Mouse (Mus musculus) intestine, embryonic 14.5 days (tissue): Measurements from ENCODE around the gene Tsfm. TPM values are rescaled to one million over a fixed set of nuclear protein-coding genes. Genes with fewer than 3 reads are reported as not detected.

ENCODE experiments used
- ATAC-seq: fragments of 200-750 bp; cut with Nextera tagmentation; replicated peaks from 2 replicates; pipeline ENCODE4 v1.8.0; 2017; ENCODE audit warnings: low read depth, moderate number of reproducible peaks, moderate TSS enrichment, moderate library complexity; ENCODE audit not compliant: low FRiP score, low TSS enrichment
- DNase-seq: peaks from one replicate; pipeline ENCODE4 v3.0.0-alpha.2; 2018; ENCODE audit warnings: low spot score
- H3K27ac ChIP-seq: fragments of 300-500 bp; sonication (generic); 2 replicates; pipeline ENCODE4 v1.5.1; 2014; ENCODE audit warnings: low read depth, mild to moderate bottlenecking, control low read depth
- H3K27me3 ChIP-seq: fragments of 300-500 bp; sonication (generic); replicated peaks from 2 replicates; pipeline ENCODE4 v1.6.1; 2014; ENCODE audit warnings: low read length, control low read depth; ENCODE audit not compliant: control insufficient read depth, insufficient read depth
- H3K36me3 ChIP-seq: fragments of 300-500 bp; sonication (generic); 2 replicates; pipeline ENCODE4 v1.6.1; 2014; ENCODE audit warnings: low read length, control low read depth; ENCODE audit not compliant: control insufficient read depth, insufficient read depth
- H3K4me1 ChIP-seq: fragments of 300-500 bp; sonication (generic); replicated peaks from 2 replicates; pipeline ENCODE4 v1.6.1; 2014; ENCODE audit warnings: low read length, control low read depth, mixed read lengths; ENCODE audit not compliant: control insufficient read depth, insufficient read depth
- H3K4me2 ChIP-seq: fragments of 300-500 bp; sonication (generic); 2 replicates; pipeline ENCODE4 v1.6.1; 2014; ENCODE audit warnings: low read length
- H3K4me3 ChIP-seq: fragments of 300-500 bp; sonication (generic); 2 replicates; pipeline ENCODE4 v1.5.1; 2014; ENCODE audit warnings: low read depth, low read length, control low read depth, mixed read lengths
- H3K9ac ChIP-seq: fragments of 300-500 bp; sonication (generic); 2 replicates; pipeline ENCODE4 v1.6.1; 2014; ENCODE audit warnings: mild to moderate bottlenecking, low read length
- H3K9me3 ChIP-seq: fragments of 300-500 bp; sonication (generic); 2 replicates; pipeline ENCODE4 v1.6.1; 2016; ENCODE audit warnings: low read length, control low read depth; ENCODE audit not compliant: control insufficient read depth
- WGBS: fragments of 180-500 bp; shearing (Covaris S2); extraction: QIAGEN DNeasy Blood & Tissue Kit; methylation state at CpG from one replicate; pipeline ENCODE4 v1.1.7; 2014; 5-methylcytosine and 5-hydroxymethylcytosine counted together
- polyA plus RNA-seq: library from polyadenylated mRNA; unstranded; fragments of >200 nt; fragmentation: Nextera tagmentation; extraction: Ambion mirVana; gene quantifications from 2 replicates; pipeline ENCODE4 v1.2.1, GENCODE M21; 2014

Gene Tsfm
- polyA plus RNA-seq, 1 experiment from 2014 or later, result 86.3 TPM

GRCm38 (mm10) chr10:127040569-127041214 lies 10.1 kb upstream of the Tsfm start:
- under 1% methylated on average over 20 of the region's 20 CpGs for WGBS
- H3K9me3 ChIP-seq, result no peaks in the 10 kb centered on the region
- no peak overlapping the region for H3K27ac ChIP-seq
- H3K4me2 ChIP-seq, result peak overlapping the region; percentile 99
- H3K36me3 ChIP-seq, result peaks cover 10% of the 10 kb centered on the region; the same call in 1 of the 2 replicates
- peak overlapping the region; percentile 65 for H3K4me3 ChIP-seq
- H3K27me3 ChIP-seq, result peaks cover 10% of the 10 kb centered on the region; the same call in 1 of the 2 replicates
- ATAC-seq, result 0 out of 2 replicates have a peak, but pooled peaks have one; percentile 7
- H3K4me1 ChIP-seq, result peaks cover 8% of the 10 kb centered on the region
- DNase-seq, result no peak
- peak overlapping the region; percentile 59 for H3K9ac ChIP-seq

GRCm38 (mm10) chr10:127037641-127038040 lies 7.0 kb upstream of the Tsfm start:
- ATAC-seq (no peak), DNase-seq (no peak)
- Histone ChIP-seq H3K4me1 (peaks cover 4% of the 10 kb centered on the region), H3K9me3 (no peaks in the 10 kb centered on the region), H3K9ac (no peak overlapping the region), H3K4me3 (no peak overlapping the region), H3K27ac (no peak overlapping the region), H3K27me3 (peaks cover 10% of the 10 kb centered on the region; the same call in 1 of the 2 replicates), H3K36me3 (no peaks in the 10 kb centered on the region), H3K4me2 (no peak overlapping the region)
- WGBS, result 75% methylated on average over 12 of the region's 12 CpGs

- H3K27me3 ChIP-seq, result peaks cover 10% of the 10 kb centered on the region; the same call in 1 of the 2 replicates
- H3K4me2 ChIP-seq, result no peak overlapping the region
- no peak overlapping the region for H3K27ac ChIP-seq
- no peaks in the 10 kb centered on the region for H3K4me1 ChIP-seq
- DNase-seq (no peak), ATAC-seq (no peak)
- H3K9ac ChIP-seq, result no peak overlapping the region
- no peak overlapping the region for H3K4me3 ChIP-seq
- no peaks in the 10 kb centered on the region for H3K9me3 ChIP-seq
- WGBS, result 81% methylated on average over 12 of the region's 12 CpGs
- no peaks in the 10 kb centered on the region for H3K36me3 ChIP-seq
Measured at GRCm38 (mm10) chr10:127036273-127036672, 5.6 kb upstream of the Tsfm start.

- no peak overlapping the region for H3K4me3 ChIP-seq
- H3K9ac ChIP-seq, result no peak overlapping the region
- H3K36me3 ChIP-seq, result peaks cover 11% of the 10 kb centered on the region
- H3K9me3 ChIP-seq, result no peaks in the 10 kb centered on the region
- ATAC-seq (no peak), DNase-seq (no peak)
- no peak overlapping the region for H3K4me2 ChIP-seq
- WGBS, result 84% methylated on average over 8 of the region's 8 CpGs
- H3K27ac ChIP-seq, result no peak overlapping the region
- no peaks in the 10 kb centered on the region for H3K27me3 ChIP-seq
- H3K4me1 ChIP-seq, result no peaks in the 10 kb centered on the region
Measured at GRCm38 (mm10) chr10:127033301-127033741, 2.7 kb upstream of the Tsfm start.

- ATAC-seq, result no peak
- 77% methylated on average over 16 of the region's 16 CpGs for WGBS
Measured at GRCm38 (mm10) chr10:127018422-127018821, 12.2 kb downstream of the Tsfm start.

GRCm38 (mm10) chr10:127017071-127017470 lies 13.6 kb downstream of the Tsfm start:
- DNase-seq, result no peak
- no peak overlapping the region for H3K27ac ChIP-seq
- H3K4me3 ChIP-seq, result no peak overlapping the region
- no peak overlapping the region for H3K4me2 ChIP-seq
- peaks cover 4% of the 10 kb centered on the region; the same call in 1 of the 2 replicates for H3K36me3 ChIP-seq
- H3K4me1 ChIP-seq, result no peaks in the 10 kb centered on the region
- H3K9me3 ChIP-seq, result no peaks in the 10 kb centered on the region
- no peak overlapping the region for H3K9ac ChIP-seq
- no peak for ATAC-seq
- 16% methylated on average over 2 of the region's 2 CpGs for WGBS
- no peaks in the 10 kb centered on the region for H3K27me3 ChIP-seq

More at GRCm38 (mm10) chr10:127018422-127018821, 12.2 kb downstream of the Tsfm start:
- no peaks in the 10 kb centered on the region for H3K27me3 ChIP-seq
- no peak overlapping the region for H3K4me3 ChIP-seq
- H3K4me1 ChIP-seq, result no peaks in the 10 kb centered on the region
- DNase-seq, result no peak
- no peaks in the 10 kb centered on the region for H3K9me3 ChIP-seq
- peaks cover 16% of the 10 kb centered on the region for H3K36me3 ChIP-seq
- no peak overlapping the region for H3K9ac ChIP-seq
- no peak overlapping the region for H3K27ac ChIP-seq
- H3K4me2 ChIP-seq, result no peak overlapping the region

- no peaks in the 10 kb centered on the region for H3K36me3 ChIP-seq
- H3K4me2 ChIP-seq, result no peak overlapping the region
- H3K27ac ChIP-seq, result no peak overlapping the region
- WGBS, result 54% methylated on average over 5 of the region's 5 CpGs
- DNase-seq (no peak), ATAC-seq (no peak)
- no peak overlapping the region for H3K9ac ChIP-seq
- H3K4me1 ChIP-seq, result no peaks in the 10 kb centered on the region
- H3K4me3 ChIP-seq, result no peak overlapping the region
- no peaks in the 10 kb centered on the region for H3K27me3 ChIP-seq
- H3K9me3 ChIP-seq, result no peaks in the 10 kb centered on the region
Measured at GRCm38 (mm10) chr10:127016488-127016887, 14.2 kb downstream of the Tsfm start.

GRCm38 (mm10) chr10:127003806-127004205 lies 26.8 kb downstream of the Tsfm start:
- H3K4me2 ChIP-seq, result no peak overlapping the region
- DNase-seq (no peak), ATAC-seq (no peak)
- no peak overlapping the region for H3K9ac ChIP-seq
- H3K36me3 ChIP-seq, result peaks cover 18% of the 10 kb centered on the region
- H3K4me3 ChIP-seq, result no peak overlapping the region
- H3K27ac ChIP-seq, result no peak overlapping the region
- H3K27me3 ChIP-seq, result no peaks in the 10 kb centered on the region
- H3K4me1 ChIP-seq, result no peaks in the 10 kb centered on the region
- no peaks in the 10 kb centered on the region for H3K9me3 ChIP-seq
- 77% methylated on average over 7 of the region's 7 CpGs for WGBS

- no peak for ATAC-seq
- H3K36me3 ChIP-seq, result peaks cover 22% of the 10 kb centered on the region
- H3K27me3 ChIP-seq, result no peaks in the 10 kb centered on the region
- no peak overlapping the region for H3K9ac ChIP-seq
- WGBS, result 78% methylated on average over 8 of the region's 8 CpGs
- no peak for DNase-seq
- H3K27ac ChIP-seq, result no peak overlapping the region
- H3K4me1 ChIP-seq, result no peaks in the 10 kb centered on the region
- no peak overlapping the region for H3K4me2 ChIP-seq
- H3K9me3 ChIP-seq, result no peaks in the 10 kb centered on the region
- no peak overlapping the region for H3K4me3 ChIP-seq
Measured at GRCm38 (mm10) chr10:127003334-127003733, 27.3 kb downstream of the Tsfm start.
